Mouse (Mus musculus) frontal cortex, postnatal 10 days (tissue): ENCODE data around the gene Tbc1d14.

ENCODE experiments used
- DNase-seq, 2 experiments: peaks; one replicate each; pipeline ENCODE4 v3.0.0; 2022; ENCODE audit warnings: low spot score in 2 of 2, mixed read lengths in 1 of 2

Tbc1d14 gene

GRCm38 (mm10) chr5:36593176-36593575 lies at the start of gene Tbc1d14:
TSS of gene Tbc1d14 (minus strand) at chr5:36593276.
- no peak for DNase-seq

- DNase-seq: no peak
These were observed 32.5 kb upstream of the Tbc1d14 start for GRCm38 (mm10) chr5:36625612-36626011.

- no peak for DNase-seq
These were observed 30.6 kb upstream of the Tbc1d14 start for GRCm38 (mm10) chr5:36623670-36624069.

GRCm38 (mm10) chr5:36621058-36621449 lies 28.0 kb upstream of the Tbc1d14 start:
- DNase-seq: no peak

GRCm38 (mm10) chr5:36620409-36621057 lies 27.5 kb upstream of the Tbc1d14 start:
- DNase-seq: no peak

- DNase-seq: no peak
These were observed 25.8 kb upstream of the Tbc1d14 start for GRCm38 (mm10) chr5:36618890-36619289.

GRCm38 (mm10) chr5:36618356-36618755 lies 25.3 kb upstream of the Tbc1d14 start:
- no peak for DNase-seq

- DNase-seq: no peak
These were observed 21.0 kb upstream of the Tbc1d14 start for GRCm38 (mm10) chr5:36614124-36614523.

GRCm38 (mm10) chr5:36608939-36609499 lies 15.9 kb upstream of the Tbc1d14 start:
- no peak for DNase-seq

GRCm38 (mm10) chr5:36603031-36603430 lies 10.0 kb upstream of the Tbc1d14 start:
- no peak for DNase-seq

- no peak for DNase-seq
These were observed 9.0 kb upstream of the Tbc1d14 start for GRCm38 (mm10) chr5:36602028-36602427.

- DNase-seq: no peak
These were observed 8.4 kb upstream of the Tbc1d14 start for GRCm38 (mm10) chr5:36601492-36601891.

- no peak for DNase-seq
These were observed 5.8 kb upstream of the Tbc1d14 start for GRCm38 (mm10) chr5:36598883-36599282.

- DNase-seq: no peak
These were observed 4.6 kb upstream of the Tbc1d14 start for GRCm38 (mm10) chr5:36597653-36598052.

GRCm38 (mm10) chr5:36596225-36596624 lies 3.1 kb upstream of the Tbc1d14 start:
- DNase-seq: no peak

GRCm38 (mm10) chr5:36595115-36595514 lies 2.0 kb upstream of the Tbc1d14 start:
- DNase-seq: no peak

GRCm38 (mm10) chr5:36594344-36594743 lies 1.3 kb upstream of the Tbc1d14 start:
- DNase-seq: no peak

- DNase-seq: no peak
These were observed 2.6 kb downstream of the Tbc1d14 start for GRCm38 (mm10) chr5:36590499-36590920.

- no peak for DNase-seq
These were observed 8.8 kb downstream of the Tbc1d14 start for GRCm38 (mm10) chr5:36584299-36584698.

- peak; percentile 98 to 99 for DNase-seq
These were observed 11.0 kb downstream of the Tbc1d14 start for GRCm38 (mm10) chr5:36581924-36582642.

GRCm38 (mm10) chr5:36581259-36581923 lies 11.7 kb downstream of the Tbc1d14 start:
- no peak for DNase-seq

- DNase-seq: no peak
These were observed 13.1 kb downstream of the Tbc1d14 start for GRCm38 (mm10) chr5:36579967-36580366.
